Mouse (Mus musculus) neutrophil, adult 5-6 weeks (primary cell): ENCODE data around the gene Nlgn1. TPM values are rescaled to one million over a fixed set of nuclear protein-coding genes. Genes with fewer than 3 reads are reported as not detected.

ENCODE experiments used
- ATAC-seq: fragments of 151-379, 151-347 bp; 2 replicates; pipeline ENCODE4 v1.8.0; 2017; ENCODE audit warnings: mild to moderate bottlenecking, moderate TSS enrichment; ENCODE audit not compliant: insufficient number of reproducible peaks, poor library complexity, low FRiP score, severe bottlenecking; ENCODE audit errors: extremely low read depth
- total RNA-seq: library from RNA; stranded (forward); fragments of 200-1000 nt; gene quantifications from 2 replicates; pipeline ENCODE4 v1.2.3, GENCODE M21; 2017

Nlgn1 gene
- total RNA-seq, 1 experiment from 2014 or later: not detected

DNA sequence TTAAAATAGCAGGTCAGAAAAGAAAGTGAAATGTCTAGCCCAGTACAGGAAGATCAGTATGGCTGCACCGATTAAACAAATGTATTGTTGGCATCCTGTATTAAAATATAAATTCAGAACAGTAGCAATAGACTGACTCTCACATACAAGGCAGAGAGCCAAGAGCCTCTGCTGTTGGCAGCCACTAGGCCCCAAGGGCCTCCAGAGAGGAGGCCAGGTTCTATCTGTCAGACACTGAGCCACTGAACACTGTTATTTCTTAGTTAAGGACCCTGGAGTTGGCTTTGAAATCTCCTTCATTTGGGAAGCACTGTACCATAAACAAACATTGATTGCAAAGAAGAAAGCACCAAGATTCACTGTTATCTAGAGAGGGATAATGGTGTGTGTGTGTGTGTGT is 215.2 kb downstream of the Nlgn1 start:
- ATAC-seq: no peak

DNA sequence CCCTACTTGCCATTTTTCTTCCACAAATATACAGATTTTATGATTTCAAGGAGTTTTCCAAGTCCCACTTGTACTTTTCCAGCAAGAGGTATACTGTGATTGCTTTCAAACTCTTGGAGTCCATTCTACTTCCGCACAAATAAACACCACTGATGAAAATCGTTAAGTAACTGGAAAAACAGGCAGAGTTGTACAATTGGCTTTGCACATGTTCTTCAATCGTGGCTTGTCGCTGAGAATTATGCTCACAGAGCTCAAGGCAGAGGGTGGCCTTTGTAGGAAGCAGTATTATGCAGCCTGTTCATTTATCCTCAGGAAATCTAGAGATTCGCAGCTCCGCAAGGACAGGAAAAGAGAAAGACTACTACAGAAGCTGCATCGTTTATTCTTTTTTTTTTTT is 225.9 kb downstream of the Nlgn1 start:
- ATAC-seq: no peak

DNA sequence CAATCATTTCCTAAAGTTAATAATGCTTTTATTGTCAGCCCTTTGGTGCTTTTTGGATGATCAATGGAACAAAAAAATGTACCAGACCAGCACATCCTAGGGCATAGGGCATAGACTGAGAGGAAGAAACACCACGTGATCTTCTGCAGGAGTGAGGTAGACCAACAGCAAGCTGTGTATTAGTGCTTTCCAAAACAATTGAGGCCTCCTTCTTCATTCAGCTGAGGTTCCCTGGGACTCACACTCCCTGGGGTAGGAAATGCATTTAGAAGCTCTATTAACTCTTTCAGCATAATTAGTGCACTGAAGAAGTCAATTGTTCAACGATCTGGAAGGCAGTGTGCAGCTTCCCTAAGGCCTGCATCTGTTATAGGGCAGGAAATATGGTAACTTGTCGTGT is 226.7 kb downstream of the Nlgn1 start:
- ATAC-seq: no peak

DNA sequence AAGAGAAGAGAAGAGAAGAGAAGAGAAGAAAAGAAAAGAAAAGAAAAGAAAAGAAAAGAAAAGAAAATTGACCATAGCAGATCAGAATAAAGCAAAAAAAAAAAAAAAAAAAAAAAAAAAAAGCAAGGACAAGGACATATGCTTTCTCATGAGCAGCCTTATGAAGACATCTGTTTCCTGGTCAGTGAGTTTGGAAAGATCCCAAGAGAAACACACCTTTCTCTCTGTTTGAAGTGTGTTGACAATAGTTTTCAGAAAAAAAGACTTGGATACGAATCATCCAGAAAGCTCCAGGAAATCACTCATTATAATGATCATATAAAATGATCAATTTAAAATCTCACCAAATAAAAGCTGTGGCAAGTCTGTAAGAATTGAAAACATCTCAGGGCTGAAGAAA is 230.0 kb downstream of the Nlgn1 start:
- no peak for ATAC-seq

DNA sequence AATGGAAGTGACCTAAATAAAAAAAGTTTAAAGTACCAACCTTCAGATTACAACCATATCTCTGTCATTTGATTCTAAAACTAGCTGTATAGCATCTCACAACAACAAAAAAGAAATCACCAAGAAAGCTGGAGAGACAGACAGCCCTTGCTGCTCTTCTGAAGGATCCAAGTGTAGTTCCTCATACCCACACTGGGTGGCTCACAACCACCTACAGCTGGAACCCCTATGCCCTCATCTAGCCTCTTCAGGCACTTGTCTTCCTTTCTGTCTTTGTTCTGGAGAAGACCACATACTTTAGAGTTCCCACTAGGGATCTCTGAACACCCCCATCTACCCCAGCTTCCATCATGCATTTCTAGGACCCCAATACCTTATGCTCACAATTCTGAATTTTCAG is 236.7 kb downstream of the Nlgn1 start:
- ATAC-seq: no peak

DNA sequence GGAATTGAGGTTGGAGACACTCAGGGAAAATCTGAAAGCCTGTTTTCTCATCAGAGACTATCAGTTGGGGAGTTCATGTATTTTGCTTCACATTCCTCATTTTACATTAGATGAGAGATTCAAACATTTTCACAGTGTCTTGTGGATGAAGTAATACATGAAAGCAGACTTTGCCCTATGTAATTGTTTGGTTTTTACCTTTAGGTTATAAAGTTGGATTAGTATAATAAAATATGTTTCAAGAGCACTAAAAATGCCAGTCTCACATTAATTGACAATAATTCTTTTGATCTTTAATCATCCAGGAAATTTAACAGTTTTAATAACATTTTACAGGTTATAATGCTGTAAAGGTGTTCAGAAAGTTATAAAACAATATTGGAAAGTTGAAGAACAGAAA is 262.9 kb downstream of the Nlgn1 start:
- no peak for ATAC-seq

DNA sequence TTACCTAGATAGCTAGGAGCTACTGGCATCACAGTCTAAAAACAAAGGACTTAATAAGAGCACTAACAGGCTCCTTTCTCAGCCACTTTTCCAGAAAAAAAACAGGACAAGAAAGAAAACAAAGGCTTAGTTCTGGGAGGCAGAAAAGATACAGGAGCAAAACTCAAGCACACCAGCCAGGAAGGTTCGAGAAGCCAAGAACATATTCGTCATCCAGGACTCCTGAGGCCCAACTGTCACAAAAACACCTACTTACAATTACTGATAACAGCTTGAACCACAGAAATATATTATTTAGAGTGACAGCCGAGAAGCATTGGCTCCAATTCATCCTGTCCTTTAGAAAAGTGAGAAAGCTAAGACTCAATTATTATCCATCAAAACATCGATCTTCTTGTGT is 281.5 kb downstream of the Nlgn1 start:
- no peak for ATAC-seq

DNA sequence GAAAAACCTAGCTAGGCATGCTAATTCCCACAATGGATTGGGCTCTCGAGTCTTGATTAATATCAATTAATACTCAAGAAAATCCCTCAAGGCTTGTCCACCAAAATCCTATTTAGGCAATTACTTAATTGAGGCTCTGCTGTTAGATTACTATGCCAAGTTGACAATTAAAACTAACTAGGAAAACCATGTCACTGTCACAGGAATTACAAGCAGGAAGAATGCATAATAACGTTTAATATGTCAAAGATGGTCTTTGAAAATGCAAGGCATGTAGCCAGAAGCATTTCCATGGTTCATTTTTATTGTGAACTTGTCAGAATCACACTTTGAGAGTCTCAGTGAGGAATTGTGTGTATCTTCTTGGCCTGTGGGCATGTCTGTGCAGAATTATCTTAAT is 289.3 kb downstream of the Nlgn1 start:
- ATAC-seq: no peak

DNA sequence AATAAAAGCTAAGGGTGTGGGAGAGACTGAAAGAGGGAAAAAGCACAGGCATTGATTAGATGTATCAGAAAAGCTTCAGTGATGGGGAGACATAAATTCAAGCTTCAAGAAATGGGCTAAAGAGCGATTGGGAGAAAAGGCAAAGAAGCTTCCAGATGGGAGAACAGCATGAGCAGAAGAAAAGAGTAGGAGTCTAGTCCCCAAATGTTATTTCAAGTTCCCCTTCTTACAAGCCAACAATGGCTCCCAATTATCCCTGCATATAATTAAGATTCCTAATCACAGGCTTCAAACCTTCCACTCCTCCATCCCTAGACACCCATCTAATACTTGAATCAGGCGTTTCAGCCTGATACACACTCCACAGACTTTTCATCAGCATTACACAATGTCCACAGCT is 292.6 kb downstream of the Nlgn1 start:
- ATAC-seq: no peak

DNA sequence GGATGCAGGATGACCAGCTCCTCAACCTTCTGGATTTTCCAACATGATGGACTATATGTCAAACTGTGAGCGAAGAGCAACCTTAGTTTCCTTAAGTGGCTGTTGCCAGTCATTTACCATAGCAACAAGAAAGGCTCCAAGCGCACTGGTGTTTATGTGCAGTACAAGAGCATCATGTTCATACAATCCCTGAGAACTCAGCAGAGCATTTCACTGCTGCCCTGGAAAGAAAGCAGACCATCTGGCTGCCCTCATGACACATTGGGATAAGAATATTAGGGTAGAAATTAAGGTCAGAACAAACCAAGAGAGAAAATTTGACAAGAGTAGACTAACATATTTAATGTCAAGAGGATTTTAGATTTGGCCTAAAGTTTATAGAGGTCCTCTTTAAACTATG is 306.2 kb downstream of the Nlgn1 start:
- ATAC-seq: no peak

DNA sequence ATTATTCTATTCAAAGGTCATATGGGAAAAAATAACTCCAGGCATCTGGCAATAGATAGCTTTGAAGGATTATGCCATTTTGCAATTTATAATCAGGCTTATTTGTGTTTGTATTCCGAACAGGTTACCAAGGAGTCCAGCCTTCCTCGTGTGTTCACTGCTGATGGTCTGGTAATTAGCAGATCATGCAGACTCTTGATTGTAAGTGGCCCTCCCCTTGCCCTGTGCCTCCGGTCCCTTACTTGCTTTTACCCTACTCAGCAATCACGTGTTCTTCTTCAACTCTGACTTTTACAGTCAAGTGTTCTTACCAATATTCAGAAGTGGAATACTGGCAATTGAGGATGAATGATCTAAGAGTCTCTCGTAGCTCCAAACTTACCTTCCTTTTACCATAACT is 309.0 kb downstream of the Nlgn1 start:
- ATAC-seq: no peak

DNA sequence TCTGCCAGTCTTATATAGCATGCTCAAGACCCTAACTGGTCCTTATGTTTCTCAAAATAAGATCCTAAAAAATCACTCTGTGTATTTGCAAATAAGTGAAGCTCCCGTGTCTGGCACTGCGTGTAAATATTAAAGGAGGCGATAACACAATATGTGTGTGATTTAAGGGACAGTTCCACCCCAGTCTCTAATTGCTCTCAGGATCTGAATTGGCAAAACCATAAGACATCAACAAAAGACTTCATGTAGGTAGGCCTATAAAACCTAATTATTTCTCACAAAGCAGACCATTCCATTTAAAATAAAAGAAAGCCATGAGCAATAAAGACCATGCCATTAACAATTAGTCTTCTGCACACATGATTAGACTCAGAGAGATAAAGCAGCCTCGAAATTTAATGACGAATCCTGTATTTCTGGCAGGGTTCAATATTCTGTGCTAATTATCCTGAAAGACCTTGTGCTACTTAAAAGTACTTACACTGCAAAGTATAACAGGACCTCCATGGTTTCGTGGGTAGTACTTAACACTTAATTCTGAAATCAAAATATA is 310.6 kb downstream of the Nlgn1 start:
- no peak for ATAC-seq

DNA sequence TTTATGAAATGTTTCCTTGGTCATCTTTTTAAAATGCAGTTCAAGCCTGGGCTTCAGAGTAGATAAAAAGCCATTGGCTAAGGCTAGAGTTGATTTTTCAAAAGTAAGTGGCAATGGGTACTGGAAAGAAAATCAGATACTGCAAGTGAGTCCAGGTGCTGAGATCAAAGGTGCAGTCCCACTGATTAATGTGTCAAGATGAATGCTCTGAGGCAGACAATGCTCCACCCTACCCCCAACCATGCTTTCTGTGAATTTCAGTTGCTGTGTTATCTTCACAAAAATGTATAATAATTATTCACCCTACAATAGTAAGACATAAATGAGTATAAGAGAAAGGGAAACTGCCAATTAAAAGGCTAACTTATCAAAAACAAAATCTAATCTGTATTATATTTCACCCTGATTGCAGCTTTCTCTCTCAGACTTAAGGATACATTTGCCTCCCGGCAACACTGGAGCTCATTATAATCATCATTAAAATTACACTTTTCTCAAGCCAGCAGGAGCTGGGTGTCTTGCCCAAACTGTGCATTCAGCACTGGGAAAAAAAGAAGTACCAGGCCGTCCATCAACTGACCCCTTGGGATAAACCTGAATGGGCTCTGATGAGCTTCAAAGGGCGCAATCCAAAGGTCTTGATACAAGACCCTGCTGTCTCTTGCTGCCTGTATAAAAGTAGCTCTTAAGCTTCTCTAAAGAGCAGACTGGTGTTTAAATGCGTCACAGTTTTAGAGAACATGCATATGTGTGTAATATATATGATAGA is 320.8 kb downstream of the Nlgn1 start:
- ATAC-seq: no peak

DNA sequence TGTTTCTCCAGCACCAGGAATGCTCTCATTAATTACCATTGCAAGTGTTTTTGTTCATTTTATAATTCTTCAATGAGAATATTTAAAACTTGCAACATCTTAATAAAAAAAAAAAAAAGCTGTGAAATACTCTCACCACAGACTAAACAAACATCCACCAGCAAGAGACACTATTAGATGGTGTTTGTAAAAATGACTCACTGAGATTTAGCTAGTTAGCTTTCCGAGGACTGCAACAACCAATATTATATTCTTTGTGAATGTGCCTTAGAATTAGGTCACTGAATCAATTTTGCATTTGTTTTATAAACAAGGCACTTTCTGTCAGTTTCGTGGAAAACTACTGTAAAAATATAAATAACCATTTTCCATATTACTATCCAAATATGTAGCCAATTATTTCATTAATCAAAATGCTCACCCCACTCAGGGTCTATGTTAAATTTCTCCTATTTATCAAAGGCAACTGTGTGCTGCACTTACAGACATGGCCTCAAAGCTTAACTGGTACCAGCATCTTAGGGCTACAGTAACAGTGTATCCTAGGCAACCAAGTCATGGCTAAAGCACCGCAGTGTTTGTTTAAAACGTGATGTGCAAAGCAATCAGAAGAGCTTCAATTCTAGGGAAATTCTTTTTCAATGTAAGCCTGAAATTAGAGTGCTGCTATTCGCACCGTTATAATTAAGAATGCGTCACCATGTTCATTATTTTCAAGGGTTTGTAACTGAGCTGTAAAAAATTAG is 329.2 kb downstream of the Nlgn1 start:
- ATAC-seq: no peak

DNA sequence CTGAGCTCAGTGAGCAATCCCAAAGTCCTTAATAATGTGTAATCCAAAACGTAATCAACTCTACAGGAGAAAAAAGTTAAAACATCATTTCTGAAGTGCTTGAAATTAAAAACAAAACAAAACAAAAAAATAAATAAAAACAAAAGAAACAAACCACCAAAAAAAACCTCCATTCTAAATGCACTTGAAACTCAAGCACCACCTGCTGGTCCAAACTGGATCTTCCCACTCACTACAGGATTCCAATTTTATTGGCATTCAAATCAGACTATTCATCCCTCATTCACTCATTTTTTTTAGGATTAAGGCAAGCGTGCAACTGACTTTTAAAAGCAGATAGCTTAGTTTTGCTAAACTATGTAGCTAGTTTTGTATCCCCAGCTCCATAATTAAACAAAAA is 329.9 kb downstream of the Nlgn1 start:
- ATAC-seq: no peak

DNA sequence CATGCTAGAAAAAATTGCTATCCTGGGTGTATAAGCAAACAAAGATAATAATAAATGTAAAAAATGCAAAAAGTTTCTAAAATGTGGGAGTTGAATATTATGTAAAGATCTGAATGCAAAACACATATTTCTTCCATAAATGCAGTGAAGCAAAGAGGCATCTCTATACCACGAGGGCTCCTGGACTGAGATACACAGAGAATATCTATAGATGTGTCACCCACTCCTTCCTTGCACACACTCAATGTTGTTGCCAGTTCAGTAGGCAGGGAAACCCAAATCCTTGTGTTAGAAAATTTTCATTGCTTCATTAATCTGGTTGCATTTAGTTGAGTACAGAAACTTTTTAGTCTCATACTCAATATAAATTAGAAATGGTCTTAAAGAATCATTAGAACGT is 364.7 kb downstream of the Nlgn1 start:
- ATAC-seq: no peak

DNA sequence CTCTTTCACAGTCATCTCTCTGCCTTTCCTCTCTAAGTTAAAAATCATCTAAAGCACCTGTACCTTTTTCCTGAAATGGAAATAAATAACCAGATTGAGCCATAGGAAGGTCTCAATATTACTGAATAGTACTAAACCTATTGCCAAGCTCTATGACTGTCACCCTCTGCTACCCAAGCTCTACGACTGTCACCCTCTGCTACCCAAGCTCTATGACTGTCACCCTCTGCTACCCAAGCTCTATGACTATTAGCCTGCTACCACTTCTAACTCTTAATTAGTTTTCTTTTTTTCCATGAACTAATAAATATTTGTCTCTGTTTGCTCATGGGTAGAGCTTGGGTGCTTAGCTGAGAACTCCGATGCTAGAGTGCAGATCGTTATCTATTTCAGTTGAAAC is 368.0 kb downstream of the Nlgn1 start:
- ATAC-seq: no peak

DNA sequence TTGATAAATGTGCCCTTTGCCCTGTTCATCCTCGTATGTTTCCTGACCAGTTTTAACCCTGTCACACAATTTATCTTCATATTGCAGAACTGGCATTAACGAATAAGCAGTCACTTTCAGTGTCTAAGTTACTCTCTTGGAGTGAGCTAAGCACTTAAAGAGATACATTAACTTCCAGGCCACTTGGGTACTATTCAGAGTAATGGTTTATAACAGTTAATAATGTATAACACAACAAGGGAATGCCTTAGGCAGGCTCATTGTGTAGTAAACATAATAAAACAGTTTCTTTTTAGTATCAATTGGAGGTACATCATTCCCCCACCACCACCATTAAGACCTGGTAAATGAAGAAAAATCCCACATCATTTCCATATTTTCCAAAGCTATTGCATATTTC is 368.7 kb downstream of the Nlgn1 start:
- no peak for ATAC-seq

DNA sequence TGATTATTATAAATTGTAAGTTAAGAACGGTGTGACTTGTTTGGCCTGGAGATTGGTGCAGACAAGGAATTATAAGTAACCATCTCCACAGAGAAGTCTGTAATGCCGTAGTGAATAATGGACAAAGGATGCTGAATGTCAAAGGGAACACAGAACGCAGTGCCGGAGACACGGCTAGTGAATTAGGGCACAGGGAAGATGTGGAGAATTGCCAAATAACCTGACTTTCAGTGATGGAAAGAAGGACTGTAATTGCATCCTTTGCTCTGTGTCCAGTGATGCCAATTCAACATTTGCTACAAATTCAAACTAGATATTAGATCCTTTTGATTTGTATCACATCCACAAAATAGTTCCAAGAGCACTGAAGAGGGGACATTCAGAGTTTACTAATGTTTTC is 415.7 kb downstream of the Nlgn1 start:
- no peak for ATAC-seq

DNA sequence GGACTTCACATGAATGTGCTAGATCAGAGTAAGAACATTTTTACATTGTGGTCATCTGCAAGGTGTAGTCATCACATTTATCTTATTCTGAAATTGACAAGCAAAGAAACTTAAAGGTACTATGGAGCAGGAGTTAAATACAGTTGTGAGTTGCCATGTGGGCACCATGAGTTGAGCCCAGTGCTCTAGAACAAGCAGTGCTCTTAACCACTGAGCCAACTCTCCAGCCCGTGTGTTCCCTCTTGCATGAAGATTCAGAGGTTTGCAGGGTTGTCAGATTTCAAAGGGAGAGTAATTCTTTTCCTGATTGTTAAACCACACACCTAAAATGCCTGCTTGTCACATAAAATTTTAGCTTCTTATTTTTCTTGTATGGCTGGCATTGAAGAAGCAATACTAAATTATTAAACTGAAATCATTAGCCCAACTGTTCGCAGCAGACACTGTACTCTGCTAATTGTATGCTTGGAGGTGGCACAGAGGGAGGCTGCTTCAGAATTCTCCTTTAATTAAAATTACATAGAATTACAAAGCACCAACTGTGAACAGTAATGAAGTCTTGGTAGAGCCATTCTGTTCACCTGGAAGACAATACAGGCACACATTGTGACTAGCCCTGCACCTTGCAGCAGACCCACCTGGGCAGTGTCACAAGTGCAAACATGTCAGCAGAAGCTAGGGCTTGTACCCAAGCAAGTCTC is 417.7 kb downstream of the Nlgn1 start:
- ATAC-seq: no peak
